Mouse (Mus musculus) yolk sac, embryonic 10.5 days (tissue): ENCODE data around the gene Gtpbp3.

Experiments used
- DNase-seq: peaks from one replicate; pipeline ENCODE4 v3.0.0-alpha.2; 2017; ENCODE audit warnings: low spot score

The Gtpbp3 gene

GRCm38 (mm10) chr8:71470146-71470912, 17.6 kb upstream of the Gtpbp3 start:
- no peak for DNase-seq

- DNase-seq: no peak
Observed at GRCm38 (mm10) chr8:71470913-71471255, 17.0 kb upstream of the Gtpbp3 start.

- DNase-seq: no peak
Observed at GRCm38 (mm10) chr8:71471861-71472260, 16.0 kb upstream of the Gtpbp3 start.

GRCm38 (mm10) chr8:71472601-71473386, 15.1 kb upstream of the Gtpbp3 start:
- DNase-seq: no peak

- no peak for DNase-seq
Observed at GRCm38 (mm10) chr8:71474344-71474743, 13.6 kb upstream of the Gtpbp3 start.

GRCm38 (mm10) chr8:71474785-71475701, 12.9 kb upstream of the Gtpbp3 start:
- no peak for DNase-seq

GRCm38 (mm10) chr8:71475702-71476075, 12.2 kb upstream of the Gtpbp3 start:
- DNase-seq: no peak

- DNase-seq: peak; percentile 79
Observed at GRCm38 (mm10) chr8:71476099-71476940, 11.6 kb upstream of the Gtpbp3 start.

- DNase-seq: no peak
Observed at GRCm38 (mm10) chr8:71477196-71477845, 10.6 kb upstream of the Gtpbp3 start.

GRCm38 (mm10) chr8:71478943-71479342, 9.0 kb upstream of the Gtpbp3 start:
- DNase-seq: no peak

- peak; percentile 69 for DNase-seq
Observed at GRCm38 (mm10) chr8:71483932-71484331, 4.0 kb upstream of the Gtpbp3 start.

GRCm38 (mm10) chr8:71484736-71485135, 3.2 kb upstream of the Gtpbp3 start:
- no peak for DNase-seq

GRCm38 (mm10) chr8:71485142-71486135, 2.5 kb upstream of the Gtpbp3 start, which contains the start of gene Ano8:
TSS of gene Ano8 (minus strand) at chr8:71485963.
- peak; percentile 79 for DNase-seq

GRCm38 (mm10) chr8:71486136-71486529, 1.8 kb upstream of the Gtpbp3 start:
- DNase-seq: no peak

- DNase-seq: peak; percentile 90
Observed at GRCm38 (mm10) chr8:71488454-71488853, 551 bp downstream of the Gtpbp3 start.

- peak; percentile 59 for DNase-seq
Observed at GRCm38 (mm10) chr8:71495039-71495438, 7.1 kb downstream of the Gtpbp3 start.

- no peak for DNase-seq
Observed at GRCm38 (mm10) chr8:71495811-71496210, 7.9 kb downstream of the Gtpbp3 start.

- peak; percentile 28 for DNase-seq
Observed at GRCm38 (mm10) chr8:71496481-71496880, 8.6 kb downstream of the Gtpbp3 start.

- DNase-seq: no peak
Observed at GRCm38 (mm10) chr8:71497077-71497645, 9.3 kb downstream of the Gtpbp3 start.
